Mouse (Mus musculus) bone marrow, adult 2 months (tissue): ENCODE data around the gene Cldn14.
A peak's percentile ranks its signal among the peaks of the same experiment; 100 is the strongest.
"Not testable (repeated sequence)": the region's sequence is repeated elsewhere in the genome, so short reads cannot be mapped to it uniquely, and the experiment has no call there.

Experiments
- CTCF ChIP-seq: fragments of 200-500 bp; IDR thresholded peaks from 2 replicates; pipeline ENCODE4 v1.5.1; 2011; ENCODE audit warnings: low read length, control low read depth; ENCODE audit not compliant: control insufficient read depth, insufficient read depth
- POLR2A ChIP-seq: fragments of 200-500 bp; IDR thresholded peaks from 2 replicates; pipeline ENCODE4 v1.6.1; 2011; ENCODE audit warnings: low read depth, mild to moderate bottlenecking, control low read depth, low read length, borderline replicate concordance; ENCODE audit not compliant: control insufficient read depth

GRCm38 (mm10) chr16:94019725-94020124 lies 11.1 kb upstream of the Cldn14 start:
- peak; percentile 54 for TF ChIP-seq CTCF
- not testable (repeated sequence) for TF ChIP-seq POLR2A
